24 mouse cellular contexts compared by ENCODE assay signal in genomic region chr5:17712374-17712773, GRCm38 (mm10).
"Had no signal": no experiment of that assay in that cellular context is flagged by ENCODE, and none has a peak within 500 bp of the region (broad histone marks: within the 10 kb centered on the region; RNA-seq: fewer than 3 reads in every experiment).

No protein-coding gene starts in this region.

- H3K4me2 ChIP-seq: heart, embryonic 11.5 days; heart, embryonic 13.5 days; heart, embryonic 15.5 days; kidney, embryonic 15.5 days; limb, embryonic 13.5 days; limb, embryonic 15.5 days; liver, embryonic 12.5 days had no signal

- H3K36me3 ChIP-seq: heart, embryonic 13.5 days; heart, embryonic 15.5 days; kidney, embryonic 15.5 days; limb, embryonic 15.5 days; liver, embryonic 12.5 days had no signal

- H3K4me3 ChIP-seq: heart, adult 2 months; heart, embryonic 13.5 days; heart, embryonic 15.5 days; kidney, embryonic 15.5 days; limb, embryonic 13.5 days; limb, embryonic 15.5 days; liver, embryonic 12.5 days had no signal

- H3K27me3 ChIP-seq: heart, embryonic 13.5 days; heart, embryonic 15.5 days; kidney, embryonic 15.5 days; limb, embryonic 13.5 days; limb, embryonic 15.5 days; liver, embryonic 12.5 days had no signal

- H3K4me1 ChIP-seq: heart, embryonic 15.5 days; limb, embryonic 13.5 days; limb, embryonic 15.5 days; liver, embryonic 12.5 days had no signal

- ATAC-seq: hindbrain, postnatal 0 days; intestine, embryonic 16.5 days; liver, embryonic 12.5 days had no signal

- DNase-seq: gastrocnemius, postnatal 14 days; gastrocnemius, postnatal 36 days; heart, adult 11 months; heart, adult 2 months; heart, postnatal 14 days; heart, postnatal 36 days; kidney, adult 11 months; kidney, adult 2 months; kidney, adult 9 months; kidney, postnatal 14 days; kidney, postnatal 36 days; layer of hippocampus, adult 9-11 months; layer of hippocampus, postnatal 36 days; left cerebral cortex, postnatal 4 days had no signal

- H3K9ac ChIP-seq: heart, embryonic 13.5 days; heart, embryonic 15.5 days; kidney, embryonic 15.5 days; limb, embryonic 13.5 days; limb, embryonic 15.5 days; liver, embryonic 12.5 days had no signal

- H3K9me3 ChIP-seq: heart, embryonic 13.5 days; heart, embryonic 15.5 days; kidney, embryonic 15.5 days; limb, embryonic 13.5 days; limb, embryonic 15.5 days; liver, embryonic 12.5 days had no signal

- H3K27ac ChIP-seq: heart, adult 2 months; heart, embryonic 13.5 days; heart, embryonic 15.5 days; hindbrain, postnatal 0 days; kidney, postnatal 0 days; limb, embryonic 13.5 days; limb, embryonic 15.5 days; liver, embryonic 12.5 days had no signal
